Mouse (Mus musculus) liver, embryonic 13.5 days (tissue): ENCODE data around the gene Lrr1. TPM values are rescaled to one million over a fixed set of nuclear protein-coding genes. Genes with fewer than 3 reads are reported as not detected.
"Not testable (repeated sequence)": the region's sequence is repeated elsewhere in the genome, so short reads cannot be mapped to it uniquely, and the experiment has no call there.

ENCODE experiments used
- ATAC-seq: fragments of 200-750 bp; cut with Nextera tagmentation; 2 replicates; pipeline ENCODE4 v1.8.0; 2017; ENCODE audit warnings: low read depth, mild to moderate bottlenecking, moderate number of reproducible peaks, moderate library complexity
- DNase-seq: peaks from one replicate; pipeline ENCODE4 v3.0.0; 2022
- H3K27ac ChIP-seq: fragments of 300-500 bp; sonication (generic); 2 replicates; pipeline ENCODE4 v1.5.1; 2015; ENCODE audit warnings: moderate library complexity, mild to moderate bottlenecking, inconsistent platforms
- H3K27me3 ChIP-seq: fragments of 300-500 bp; sonication (generic); 2 replicates; pipeline ENCODE4 v1.6.1; 2015; ENCODE audit warnings: mild to moderate bottlenecking, inconsistent platforms
- H3K36me3 ChIP-seq: fragments of 300-500 bp; sonication (generic); 2 replicates; pipeline ENCODE4 v1.6.1; 2015; ENCODE audit warnings: mild to moderate bottlenecking, inconsistent platforms
- H3K4me1 ChIP-seq: fragments of 300-500 bp; sonication (generic); replicated peaks from 2 replicates; pipeline ENCODE4 v1.6.1; 2015; ENCODE audit warnings: inconsistent platforms
- H3K4me2 ChIP-seq: fragments of 300-500 bp; sonication (generic); 2 replicates; pipeline ENCODE4 v1.6.1; 2015; ENCODE audit warnings: inconsistent platforms, mild to moderate bottlenecking, moderate library complexity
- H3K4me3 ChIP-seq: fragments of 300-500 bp; sonication (generic); replicated peaks from 2 replicates; pipeline ENCODE4 v1.5.1; 2015; ENCODE audit warnings: mild to moderate bottlenecking, inconsistent platforms
- H3K9ac ChIP-seq: fragments of 300-500 bp; sonication (generic); 2 replicates; pipeline ENCODE4 v1.6.1; 2015; ENCODE audit warnings: mild to moderate bottlenecking, inconsistent platforms
- H3K9me3 ChIP-seq: fragments of 300-500 bp; sonication (generic); replicated peaks from 2 replicates; pipeline ENCODE4 v1.6.1; 2016; ENCODE audit warnings: inconsistent platforms
- WGBS: fragments of 180-500 bp; shearing (Covaris S2); methylation state at CpG from one replicate; pipeline ENCODE4 v1.1.7; 2015; ENCODE audit not compliant: insufficient replicate concordance; 5-methylcytosine and 5-hydroxymethylcytosine counted together
- polyA plus RNA-seq: library from polyadenylated mRNA; unstranded; fragments of >200 nt; fragmentation: Nextera tagmentation; extraction: Ambion mirVana; gene quantifications from 2 replicates; pipeline ENCODE4 v1.2.1, GENCODE M21; 2015

Lrr1 gene
- polyA plus RNA-seq, 1 experiment from 2014 or later, result 24.6 TPM

- WGBS, result 14% methylated on average over 3 of the region's 3 CpGs
- no peak for DNase-seq
- Histone ChIP-seq H3K4me1 (peaks cover 34% of the 10 kb centered on the region), H3K4me3 (no peak overlapping the region), H3K9ac (peak overlapping the region; percentile 11; the same call in 1 of the 2 replicates), H3K4me2 (no peak overlapping the region), H3K27ac (no peak overlapping the region), H3K36me3 (no peaks in the 10 kb centered on the region), H3K27me3 (no peaks in the 10 kb centered on the region), H3K9me3 (no peaks in the 10 kb centered on the region)
- no peak for ATAC-seq
Measured at GRCm38 (mm10) chr12:69164904-69165303, 3.7 kb upstream of the Lrr1 start.

GRCm38 (mm10) chr12:69166861-69167581, 1.6 kb upstream of the Lrr1 start:
- 78% methylated on average over 8 of the region's 8 CpGs for WGBS
- not testable (repeated sequence) for H3K9ac ChIP-seq, ATAC-seq, H3K27ac ChIP-seq, H3K9me3 ChIP-seq, DNase-seq, H3K27me3 ChIP-seq, H3K36me3 ChIP-seq
- Histone ChIP-seq H3K4me1 (peaks cover 48% of the 10 kb centered on the region), H3K4me2 (peak overlapping the region; percentile 84), H3K4me3 (peak overlapping the region; percentile 80; the same call in 1 of the 2 replicates)

DNA sequence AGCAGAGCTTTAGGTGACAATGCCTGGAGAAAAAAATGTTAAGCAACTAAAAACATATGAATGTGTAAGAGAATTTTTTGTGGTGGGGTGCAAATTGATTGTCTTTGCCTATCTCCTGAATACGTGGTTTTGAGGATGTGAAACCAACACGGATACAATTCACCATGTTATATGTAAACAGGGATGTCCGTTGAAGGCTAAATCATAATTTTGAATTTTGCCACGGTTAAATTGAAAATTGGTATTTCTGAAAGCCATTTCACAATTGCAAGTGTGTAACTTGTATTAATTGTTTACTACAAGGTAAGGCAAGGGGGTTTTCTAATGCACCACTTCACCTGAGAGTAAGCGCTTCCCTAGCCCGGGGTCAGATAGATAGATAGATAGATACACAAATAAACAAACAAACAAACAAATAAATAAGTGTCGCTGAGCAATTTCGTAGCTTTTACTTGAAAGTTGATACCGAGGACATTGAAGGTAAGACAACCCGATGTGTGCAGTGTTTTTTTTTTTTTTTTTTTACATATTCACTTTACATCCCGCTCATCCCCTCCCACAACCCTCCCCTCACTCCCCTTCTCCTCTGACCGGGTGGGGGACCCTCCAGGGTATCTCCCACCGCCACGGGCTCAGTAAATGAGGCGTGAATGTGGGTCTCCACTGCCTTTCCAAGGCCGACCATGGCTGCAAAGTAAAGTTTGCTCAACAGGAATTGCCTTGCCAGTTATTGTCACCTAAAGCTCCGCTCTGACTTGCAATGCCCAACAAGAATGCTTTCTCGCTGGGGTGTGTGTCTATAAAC, 756 bp upstream of the Lrr1 start:
- DNase-seq (no peak), ATAC-seq (peak; percentile 15)
- Histone ChIP-seq H3K27me3 (no peaks in the 10 kb centered on the region), H3K27ac (peak overlapping the region; percentile 13), H3K9ac (peak overlapping the region; percentile 81), H3K4me2 (peak overlapping the region; percentile 84), H3K4me1 (peaks cover 48% of the 10 kb centered on the region), H3K36me3 (peaks cover 10% of the 10 kb centered on the region), H3K4me3 (peak overlapping the region; percentile 80), H3K9me3 (no peaks in the 10 kb centered on the region)
- WGBS, result 8% methylated on average over 18 of the region's 18 CpGs

DNA sequence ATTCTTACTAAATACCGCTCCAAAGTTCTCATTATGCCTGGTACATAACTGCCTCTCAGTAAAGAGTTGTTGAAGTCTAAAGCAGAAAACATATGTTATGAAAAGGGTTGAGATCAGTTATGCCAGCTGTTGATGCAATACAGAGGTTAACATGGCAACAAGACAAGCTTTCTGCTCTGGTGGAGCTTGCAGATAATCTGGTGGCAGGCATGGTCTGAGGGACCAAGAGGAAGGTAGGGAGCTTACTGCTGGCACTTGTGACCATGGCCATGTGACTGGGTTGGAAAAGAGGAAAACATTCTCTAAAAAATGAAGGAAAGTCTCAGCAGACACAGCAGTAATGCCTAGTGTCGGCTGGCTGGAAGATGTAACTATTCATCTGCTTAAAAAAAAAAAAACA, 2.7 kb downstream of the Lrr1 start:
- peak overlapping the region; percentile 30; the same call in 1 of the 2 replicates for H3K9ac ChIP-seq
- ATAC-seq (no peak), DNase-seq (no peak)
- 87% methylated on average over 2 of the region's 2 CpGs for WGBS
- no peak overlapping the region for H3K4me2 ChIP-seq
- no peak overlapping the region for H3K4me3 ChIP-seq
- H3K27ac ChIP-seq, result no peak overlapping the region
- H3K36me3 ChIP-seq, result peaks cover 44% of the 10 kb centered on the region
- no peaks in the 10 kb centered on the region for H3K27me3 ChIP-seq
- no peaks in the 10 kb centered on the region for H3K9me3 ChIP-seq
- H3K4me1 ChIP-seq, result peaks cover 35% of the 10 kb centered on the region

DNA sequence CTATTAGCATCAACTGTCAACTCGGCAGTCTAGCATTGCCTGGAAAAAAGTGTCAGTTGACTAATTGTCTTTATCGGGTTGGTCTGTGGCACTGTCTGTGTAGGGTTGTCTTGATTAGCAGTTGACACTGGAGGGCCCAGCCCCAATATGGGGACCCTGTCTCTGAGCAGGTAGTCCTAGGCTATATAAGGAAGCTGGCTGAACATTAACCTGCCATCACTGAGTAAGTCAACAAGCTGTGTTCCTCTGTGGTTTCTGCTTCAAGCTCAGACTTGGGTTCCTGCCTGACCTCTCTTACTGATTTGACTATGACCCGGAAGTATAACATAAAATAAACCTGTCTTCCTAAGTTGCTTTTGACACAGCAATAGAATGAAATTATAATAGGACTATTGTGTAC, 7.4 kb downstream of the Lrr1 start:
- Histone ChIP-seq H3K4me2 (no peak overlapping the region), H3K9me3 (0 out of 2 replicates have a peak, but pooled peaks cover 3% of the 10 kb centered on the region), H3K36me3 (peaks cover 79% of the 10 kb centered on the region), H3K27ac (no peak overlapping the region), H3K4me1 (peaks cover 9% of the 10 kb centered on the region), H3K4me3 (no peak overlapping the region), H3K9ac (no peak overlapping the region), H3K27me3 (no peaks in the 10 kb centered on the region)
- DNase-seq (no peak), ATAC-seq (no peak)
- WGBS, result 69% methylated on average over 3 of the region's 3 CpGs

GRCm38 (mm10) chr12:69177526-69177925, 8.9 kb downstream of the Lrr1 start:
- Histone ChIP-seq H3K4me2 (no peak overlapping the region), H3K27me3 (no peaks in the 10 kb centered on the region), H3K36me3 (peaks cover 82% of the 10 kb centered on the region), H3K27ac (no peak overlapping the region), H3K4me3 (no peak overlapping the region), H3K9ac (no peak overlapping the region), H3K4me1 (peaks cover 6% of the 10 kb centered on the region), H3K9me3 (0 out of 2 replicates have a peak, but pooled peaks cover 3% of the 10 kb centered on the region)
- WGBS, result 88% methylated on average over 3 of the region's 3 CpGs
- DNase-seq, result no peak
- ATAC-seq, result no peak

DNA sequence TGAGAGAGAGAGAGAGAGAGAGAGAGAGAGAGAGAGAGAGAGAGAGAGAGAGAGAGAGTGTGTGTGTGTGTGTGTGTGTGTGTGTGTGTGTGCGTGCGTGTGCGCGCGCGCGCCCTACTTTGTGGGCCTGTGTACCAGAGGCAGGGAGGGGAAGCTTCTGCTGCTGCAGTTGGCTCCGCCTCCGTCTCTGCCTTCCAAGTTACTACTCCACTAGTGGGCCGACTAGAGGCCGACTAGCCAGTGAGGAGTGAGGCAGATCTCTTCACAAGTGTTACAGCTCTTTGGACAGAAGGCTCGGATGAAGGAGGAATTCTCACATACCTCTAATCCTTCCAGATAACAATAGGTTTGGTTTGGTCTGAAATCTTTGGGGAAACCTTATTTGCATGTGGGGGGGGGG, 10.8 kb downstream of the Lrr1 start:
- Histone ChIP-seq H3K9me3 (0 out of 2 replicates have a peak, but pooled peaks cover 3% of the 10 kb centered on the region), H3K4me1 (peaks cover 13% of the 10 kb centered on the region), H3K9ac (no peak overlapping the region), H3K27me3 (no peaks in the 10 kb centered on the region), H3K27ac (no peak overlapping the region), H3K36me3 (peaks cover 67% of the 10 kb centered on the region), H3K4me3 (no peak overlapping the region), H3K4me2 (no peak overlapping the region)
- 76% methylated on average over 12 of the region's 12 CpGs for WGBS
- DNase-seq, result no peak
- ATAC-seq, result no peak

DNA sequence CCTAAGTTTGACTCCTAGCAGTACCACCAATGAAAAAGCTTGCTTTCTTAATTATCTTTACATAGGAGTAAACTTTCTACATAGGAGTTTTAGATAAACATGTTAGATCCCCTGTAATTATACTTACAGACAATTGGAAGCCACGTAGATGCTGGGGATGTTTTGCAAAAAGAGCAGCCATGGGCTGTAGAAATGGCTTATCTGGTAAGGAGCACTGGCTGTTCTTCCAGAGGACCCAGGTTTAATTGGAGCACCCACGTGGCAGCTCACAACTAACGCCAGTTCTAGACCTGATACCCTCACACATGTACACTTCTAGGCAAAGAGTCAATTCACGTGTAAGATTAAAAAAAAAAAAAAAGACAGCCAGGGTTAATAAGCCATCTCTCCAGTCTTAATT, 13.2 kb downstream of the Lrr1 start:
- Histone ChIP-seq H3K36me3 (peaks cover 43% of the 10 kb centered on the region), H3K4me2 (no peak overlapping the region), H3K4me1 (peaks cover 23% of the 10 kb centered on the region), H3K27ac (no peak overlapping the region), H3K9ac (no peak overlapping the region), H3K4me3 (no peak overlapping the region), H3K27me3 (no peaks in the 10 kb centered on the region), H3K9me3 (0 out of 2 replicates have a peak, but pooled peaks cover 3% of the 10 kb centered on the region)
- 63% methylated on average over 4 of the region's 4 CpGs for WGBS
- ATAC-seq (no peak), DNase-seq (no peak)

- Histone ChIP-seq H3K4me1 (peaks cover 39% of the 10 kb centered on the region), H3K36me3 (peaks cover 40% of the 10 kb centered on the region), H3K27me3 (no peaks in the 10 kb centered on the region), H3K27ac (peak within 1 kb of the TSS; percentile 94), H3K4me2 (peak within 1 kb of the TSS; percentile 97), H3K9me3 (no peaks in the 10 kb centered on the region), H3K4me3 (peak within 1 kb of the TSS; percentile 91), H3K9ac (peak within 1 kb of the TSS; percentile 96)
- ATAC-seq (peak; percentile 97), DNase-seq (peak; percentile 96)
- under 1% methylated on average over 84 of the region's 84 CpGs for WGBS
Measured at GRCm38 (mm10) chr12:69183583-69184308, 15.1 kb downstream of the Lrr1 start, which contains the start of the genes Rpl36al and Mgat2. Gene Rpl36al (minus strand): TSS chr12:69184083. Gene Mgat2 (plus strand): TSS chr12:69184157.

DNA sequence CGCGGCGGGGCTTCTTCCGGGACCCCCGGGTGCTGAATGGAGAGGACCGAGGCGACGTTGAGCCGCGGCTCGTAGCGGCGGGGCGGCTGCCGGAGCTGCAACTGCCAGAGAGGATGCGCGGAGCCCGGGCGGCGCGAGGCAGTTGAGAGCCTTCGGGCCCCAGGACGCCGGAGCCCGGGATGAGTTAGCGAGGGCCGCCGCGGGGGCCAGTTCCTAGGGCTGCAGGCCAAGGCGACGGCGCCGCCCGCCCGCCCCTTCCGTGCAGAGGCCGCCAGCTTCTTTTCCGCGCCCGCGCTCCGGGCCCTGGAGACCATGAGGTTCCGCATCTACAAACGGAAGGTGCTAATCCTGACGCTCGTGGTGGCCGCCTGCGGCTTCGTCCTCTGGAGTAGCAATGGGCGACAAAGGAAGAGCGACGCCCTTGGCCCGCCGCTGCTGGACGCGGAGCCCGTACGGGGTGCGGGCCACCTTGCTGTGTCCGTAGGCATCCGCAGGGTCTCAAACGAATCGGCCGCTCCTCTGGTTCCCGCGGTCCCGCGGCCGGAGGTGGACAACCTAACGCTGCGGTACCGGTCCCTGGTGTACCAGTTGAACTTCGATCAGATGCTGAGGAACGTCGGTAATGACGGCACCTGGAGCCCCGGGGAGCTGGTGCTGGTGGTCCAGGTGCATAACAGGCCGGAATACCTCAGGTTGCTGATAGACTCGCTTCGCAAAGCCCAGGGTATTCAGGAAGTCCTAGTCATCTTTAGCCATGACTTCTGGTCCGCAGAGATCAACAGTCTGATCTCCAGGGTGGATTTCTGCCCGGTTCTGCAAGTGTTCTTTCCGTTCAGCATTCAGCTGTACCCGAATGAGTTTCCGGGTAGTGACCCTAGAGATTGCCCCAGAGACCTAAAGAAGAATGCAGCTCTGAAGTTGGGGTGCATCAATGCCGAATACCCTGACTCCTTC, 16.0 kb downstream of the Lrr1 start:
- Histone ChIP-seq H3K4me2 (peak overlapping the region; percentile 97), H3K27ac (peak overlapping the region; percentile 94), H3K27me3 (no peaks in the 10 kb centered on the region), H3K4me3 (peak overlapping the region; percentile 91), H3K4me1 (peaks cover 39% of the 10 kb centered on the region), H3K9ac (peak overlapping the region; percentile 96), H3K9me3 (no peaks in the 10 kb centered on the region), H3K36me3 (peaks cover 39% of the 10 kb centered on the region)
- under 1% methylated on average over 86 of the region's 86 CpGs for WGBS
- ATAC-seq (peak; percentile 52), DNase-seq (peak; percentile 42)
